Mouse (Mus musculus): ENCODE measurements at regions not wholly inside any gene's neighbourhood (a gene's known extent, or its start where the extent isn't known, plus 50 kb on each side); places are given as distances from the start of the nearest gene placed in this dataset.

- no peak for TF ChIP-seq GATA1 (IDR thresholded peaks at IDR 0.05; ENCODE audit: borderline replicate concordance, low read length)
- no peak for TF ChIP-seq FLI1 (IDR thresholded peaks at IDR 0.05; ENCODE audit: low read length)
These were observed 337.2 kb downstream of the Klf5 start for GRCm38 (mm10) chr14:99635556-99636150.

Data from megakaryocyte, embryonic 14.5 days (primary cell).